Mouse (Mus musculus): ENCODE measurements around the gene Gm28305.

Gene Gm28305

GRCm38 (mm10) chr9:104040362-104040761 lies at the start of gene Gm28305:
Gm28305 (plus strand) TSS chr9:104040662.
- DNase-seq: no peak

- DNase-seq: no peak
Observed at GRCm38 (mm10) chr9:103996496-103996895, 44.0 kb upstream of the Gm28305 start.

GRCm38 (mm10) chr9:104000601-104001000 lies 39.9 kb upstream of the Gm28305 start:
- DNase-seq: no peak

- DNase-seq: peak; percentile 95 to 96
Observed at GRCm38 (mm10) chr9:104001921-104002859, 38.3 kb upstream of the Gm28305 start, which contains the start of gene Nphp3. Nphp3 (plus strand) TSS chr9:104002544.

- peak; percentile 64 to 69 for DNase-seq
Observed at GRCm38 (mm10) chr9:104002913-104003330, 37.5 kb upstream of the Gm28305 start.

GRCm38 (mm10) chr9:104014526-104014925 lies 25.9 kb upstream of the Gm28305 start:
- no peak for DNase-seq

- no peak for DNase-seq
Observed at GRCm38 (mm10) chr9:104021026-104021425, 19.4 kb upstream of the Gm28305 start.

- no peak for DNase-seq
Observed at GRCm38 (mm10) chr9:104027186-104027585, 13.3 kb upstream of the Gm28305 start.

GRCm38 (mm10) chr9:104029861-104030260 lies 10.6 kb upstream of the Gm28305 start:
- no peak for DNase-seq

- DNase-seq: no peak
Observed at GRCm38 (mm10) chr9:104034231-104034630, 6.2 kb upstream of the Gm28305 start.

- DNase-seq: no peak
Observed at GRCm38 (mm10) chr9:104034718-104035117, 5.7 kb upstream of the Gm28305 start.

GRCm38 (mm10) chr9:104035261-104036015 lies 5.0 kb upstream of the Gm28305 start:
- DNase-seq: peak; percentile 66 to 72

GRCm38 (mm10) chr9:104038266-104038665 lies 2.2 kb upstream of the Gm28305 start:
- DNase-seq: no peak

- DNase-seq: no peak
Observed at GRCm38 (mm10) chr9:104039031-104039695, 1.3 kb upstream of the Gm28305 start.

- no peak for DNase-seq
Observed at GRCm38 (mm10) chr9:104039742-104040141, 720 bp upstream of the Gm28305 start.

- DNase-seq: no peak
Observed at GRCm38 (mm10) chr9:104043676-104044075, 3.2 kb downstream of the Gm28305 start.

GRCm38 (mm10) chr9:104051028-104051427 lies 10.6 kb downstream of the Gm28305 start:
- DNase-seq: no peak

GRCm38 (mm10) chr9:104062430-104063243 lies 22.2 kb downstream of the Gm28305 start, which contains the start of gene Uba5:
Uba5 (minus strand) TSS chr9:104063134.
- DNase-seq: peak; percentile 71 to 76

- DNase-seq: peak; percentile 81 to 85
Observed at GRCm38 (mm10) chr9:104063244-104063961, 22.9 kb downstream of the Gm28305 start, which contains the start of gene Acad11. Acad11 (plus strand) TSS chr9:104063377.

GRCm38 (mm10) chr9:104064571-104064970 lies 24.1 kb downstream of the Gm28305 start:
- DNase-seq: no peak

GRCm38 (mm10) chr9:104070241-104070640 lies 29.8 kb downstream of the Gm28305 start:
- no peak for DNase-seq

Measured in thymus, postnatal 36 days (tissue).